Mouse (Mus musculus): ENCODE results near the gene Vwf.

DNA sequence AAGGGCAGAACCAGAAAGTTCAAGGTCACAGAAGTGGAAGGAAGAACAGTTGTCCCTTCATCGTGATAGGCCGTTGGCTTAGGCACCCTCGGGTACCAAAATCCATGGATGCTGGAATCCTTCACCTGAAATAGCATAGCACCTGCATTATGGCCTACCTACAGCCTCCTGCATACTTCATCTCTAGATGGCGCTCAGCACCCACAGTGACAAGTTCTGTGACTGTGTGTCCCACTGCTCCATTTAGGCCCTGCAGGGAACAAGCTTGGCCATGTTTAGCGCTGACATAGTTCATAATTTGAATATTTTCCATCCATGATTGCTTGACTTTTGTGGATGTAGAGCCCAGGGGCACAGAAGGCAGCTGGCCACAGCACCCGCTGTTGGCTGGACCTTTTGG lies 62.5 kb downstream of the Vwf start:
- TF ChIP-seq CTCF (IDR thresholded peaks at IDR 0.05; ENCODE audit: control insufficient read depth, insufficient read depth, insufficient replicate concordance, low read depth, low read length), result no peak
- no peak for TF ChIP-seq POLR2A (IDR thresholded peaks at IDR 0.05; ENCODE audit: control insufficient read depth, low read depth, low read length)
